Mouse (Mus musculus) stomach, postnatal 0 days (tissue): ENCODE results near the gene Tnfaip8l2. TPM values are rescaled to one million over a fixed set of nuclear protein-coding genes. Genes with fewer than 3 reads are reported as not detected.
"Not testable (repeated sequence)": the region's sequence is repeated elsewhere in the genome, so short reads cannot be mapped to it uniquely, and the experiment has no call there.

ENCODE experiments used
- ATAC-seq: fragments of 200-750 bp; cut with Nextera tagmentation; 2 replicates; pipeline ENCODE4 v1.8.0; 2017; ENCODE audit not compliant: low FRiP score, low TSS enrichment
- DNase-seq: peaks from one replicate; pipeline ENCODE4 v3.0.0-alpha.2; 2016; ENCODE audit warnings: low spot score
- H3K27ac ChIP-seq: fragments of 300-500 bp; sonication (generic); replicated peaks from 2 replicates; pipeline ENCODE4 v1.5.1; 2014; ENCODE audit warnings: mild to moderate bottlenecking, control low read depth
- H3K27me3 ChIP-seq: fragments of 300-500 bp; sonication (generic); 2 replicates; pipeline ENCODE4 v1.6.1; 2014; ENCODE audit warnings: low read length; ENCODE audit not compliant: control insufficient read depth, insufficient read depth
- H3K36me3 ChIP-seq: fragments of 300-500 bp; sonication (generic); 2 replicates; pipeline ENCODE4 v1.6.1; 2014; ENCODE audit warnings: low read length, mixed read lengths; ENCODE audit not compliant: control insufficient read depth, insufficient read depth
- H3K4me1 ChIP-seq: fragments of 300-500 bp; sonication (generic); replicated peaks from 2 replicates; pipeline ENCODE4 v1.6.1; 2014; ENCODE audit warnings: antibody characterized with exemption; ENCODE audit not compliant: control insufficient read depth, insufficient read depth
- H3K4me2 ChIP-seq: fragments of 300-500 bp; sonication (generic); replicated peaks from 2 replicates; pipeline ENCODE4 v1.6.1; 2014; ENCODE audit warnings: low read depth, mild to moderate bottlenecking, control low read depth, moderate library complexity
- H3K4me3 ChIP-seq: fragments of 300-500 bp; sonication (generic); 2 replicates; pipeline ENCODE4 v1.5.1; 2014; ENCODE audit warnings: low read depth, low read length, control low read depth
- H3K9ac ChIP-seq: fragments of 300-500 bp; sonication (generic); 2 replicates; pipeline ENCODE4 v1.6.1; 2014; ENCODE audit warnings: mild to moderate bottlenecking, low read length, control low read depth, mixed read lengths
- H3K9me3 ChIP-seq: fragments of 300-500 bp; sonication (generic); 2 replicates; pipeline ENCODE4 v1.6.1; 2016; ENCODE audit warnings: low read length; ENCODE audit not compliant: control insufficient read depth
- CTCF ChIP-seq: IDR thresholded peaks from 2 replicates; pipeline ENCODE4 v1.5.1; 2016; ENCODE audit warnings: antibody characterized with exemption, low read depth, mild to moderate bottlenecking, moderate library complexity
- EP300 ChIP-seq: optimal IDR thresholded peaks from 2 replicates; pipeline ENCODE3; 2016; ENCODE audit warnings: antibody characterized with exemption
- WGBS: fragments of 180-500 bp; shearing (Covaris S2); extraction: QIAGEN DNeasy Blood & Tissue Kit; methylation state at CpG from one replicate; pipeline ENCODE4 v1.1.7; 2014; 5-methylcytosine and 5-hydroxymethylcytosine counted together
- polyA plus RNA-seq: library from polyadenylated mRNA; unstranded; fragments of >200 nt; fragmentation: Nextera tagmentation; extraction: Ambion mirVana; gene quantifications from 2 replicates; pipeline ENCODE4 v1.2.1, GENCODE M21; 2015

Gene Tnfaip8l2
- polyA plus RNA-seq, 1 experiment from 2014 or later, result 5.3 TPM

DNA sequence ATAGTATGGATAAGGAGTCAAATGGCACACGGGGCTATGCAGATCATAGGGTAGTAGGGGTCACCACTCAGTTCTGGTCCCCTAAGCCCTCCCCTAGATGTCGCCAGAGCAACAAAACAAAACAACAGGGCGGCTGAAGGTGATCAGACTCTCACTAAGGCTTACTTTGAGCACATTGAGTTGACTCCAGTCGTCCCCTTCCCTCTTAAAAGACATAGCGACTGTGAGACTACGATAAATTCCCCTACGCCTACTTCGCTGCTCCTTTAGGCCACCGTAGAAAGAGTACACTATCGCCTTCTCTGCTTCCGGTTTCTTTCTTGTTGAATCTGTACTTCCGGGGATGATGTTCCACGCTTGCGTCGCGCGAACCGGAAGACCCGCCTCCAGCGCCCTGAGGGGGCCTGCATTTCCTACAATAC, 8.5 kb downstream of the Tnfaip8l2 start, which contains the start of the genes Scnm1 and Lysmd1:
TSS of gene Scnm1 (minus strand) at position 332 of the 422 bp plus-strand sequence.
TSS of gene Lysmd1 (plus strand) at position 409 of the 422 bp plus-strand sequence.
- ATAC-seq, result peak; percentile 95
- DNase-seq, result peak; percentile 93
- H3K4me3 ChIP-seq, result peak within 1 kb of the TSS; percentile 64
- peaks cover 4% of the 10 kb centered on the region for H3K4me1 ChIP-seq
- H3K36me3 ChIP-seq, result peaks cover 2% of the 10 kb centered on the region; the same call in 1 of the 2 replicates
- H3K9ac ChIP-seq, result peak within 1 kb of the TSS; percentile 76
- H3K4me2 ChIP-seq, result peak within 1 kb of the TSS; percentile 81
- H3K27me3 ChIP-seq, result no peaks in the 10 kb centered on the region
- no peaks in the 10 kb centered on the region for H3K9me3 ChIP-seq
- TF ChIP-seq EP300 (no peak), CTCF (peak; percentile 39; the same call in 1 of the 2 replicates)
- H3K27ac ChIP-seq, result peak within 1 kb of the TSS; percentile 74
- WGBS, result under 1% methylated on average over 20 of the region's 20 CpGs

- no peaks in the 10 kb centered on the region for H3K27me3 ChIP-seq
- ATAC-seq, result no peak; the same call in none of the 2 replicates
- H3K4me2 ChIP-seq, result peak overlapping the region; percentile 81
- 52% methylated on average over 11 of the region's 11 CpGs for WGBS
- DNase-seq, result no peak
- H3K4me1 ChIP-seq, result peaks cover 4% of the 10 kb centered on the region
- H3K36me3 ChIP-seq, result peaks cover 2% of the 10 kb centered on the region; the same call in 1 of the 2 replicates
- peak overlapping the region; percentile 74 for H3K27ac ChIP-seq
- peak overlapping the region; percentile 76 for H3K9ac ChIP-seq
- H3K4me3 ChIP-seq, result peak overlapping the region; percentile 64
- H3K9me3 ChIP-seq, result no peaks in the 10 kb centered on the region
- TF ChIP-seq EP300 (no peak), CTCF (no peak)
Observed at GRCm38 (mm10) chr3:95133176-95133575, 9.0 kb downstream of the Tnfaip8l2 start.

- DNase-seq, H3K36me3 ChIP-seq, H3K4me3 ChIP-seq, H3K27ac ChIP-seq, ATAC-seq, H3K27me3 ChIP-seq, H3K9ac ChIP-seq, H3K4me2 ChIP-seq, H3K4me1 ChIP-seq, H3K9me3 ChIP-seq: not testable (repeated sequence)
- 88% methylated on average over 2 of the region's 2 CpGs for WGBS
- TF ChIP-seq CTCF, result peak; percentile 50
Observed at GRCm38 (mm10) chr3:95132389-95132788, 9.8 kb downstream of the Tnfaip8l2 start.

- H3K9ac ChIP-seq, result no peak overlapping the region
- no peak overlapping the region for H3K4me2 ChIP-seq
- WGBS, result 66% methylated on average over 5 of the region's 5 CpGs
- no peak overlapping the region for H3K4me3 ChIP-seq
- no peak for ATAC-seq
- no peaks in the 10 kb centered on the region for H3K9me3 ChIP-seq
- H3K27me3 ChIP-seq, result no peaks in the 10 kb centered on the region
- H3K27ac ChIP-seq, result 0 out of 2 replicates have a peak overlapping the region, but pooled peaks have one; percentile 8
- DNase-seq, result no peak
- peaks cover 2% of the 10 kb centered on the region; the same call in 1 of the 2 replicates for H3K36me3 ChIP-seq
- H3K4me1 ChIP-seq, result peaks cover 4% of the 10 kb centered on the region
- TF ChIP-seq EP300 (no peak), CTCF (no peak)
Observed at GRCm38 (mm10) chr3:95130081-95130480, 12.1 kb downstream of the Tnfaip8l2 start.

DNA sequence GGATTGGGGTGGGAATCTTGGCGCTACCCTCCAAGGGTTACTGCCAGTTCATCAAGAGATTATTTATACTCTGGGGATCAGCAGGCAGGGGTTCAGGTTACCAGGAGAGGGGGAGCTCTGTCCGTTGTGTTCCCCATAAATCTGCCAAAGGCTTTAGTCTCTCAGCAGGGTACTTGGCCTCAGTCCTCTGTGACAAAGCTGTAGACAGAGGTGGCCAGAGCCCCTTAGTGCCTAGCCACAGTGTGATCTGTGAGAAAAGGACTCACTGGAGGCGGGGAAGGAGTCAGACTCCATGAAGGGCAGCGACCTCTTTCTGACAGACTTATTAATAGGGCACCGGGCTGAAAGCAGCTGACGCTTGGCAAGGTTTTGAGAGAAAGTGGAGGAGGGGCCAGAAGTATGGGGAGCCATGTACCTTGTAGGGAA, 12.9 kb downstream of the Tnfaip8l2 start:
- peaks cover 6% of the 10 kb centered on the region; the same call in 1 of the 2 replicates for H3K4me1 ChIP-seq
- 30% methylated on average over 6 of the region's 6 CpGs for WGBS
- H3K9ac ChIP-seq, result no peak overlapping the region
- H3K36me3 ChIP-seq, result peaks cover 2% of the 10 kb centered on the region; the same call in 1 of the 2 replicates
- no peak for TF ChIP-seq EP300
- no peak for TF ChIP-seq CTCF
- no peaks in the 10 kb centered on the region for H3K27me3 ChIP-seq
- no peaks in the 10 kb centered on the region for H3K9me3 ChIP-seq
- ATAC-seq (no peak), DNase-seq (no peak)
- no peak overlapping the region for H3K27ac ChIP-seq
- H3K4me3 ChIP-seq, result no peak overlapping the region
- H3K4me2 ChIP-seq, result no peak overlapping the region

GRCm38 (mm10) chr3:95124972-95125371, 17.2 kb downstream of the Tnfaip8l2 start:
- WGBS, result 5% methylated on average over 5 of the region's 5 CpGs
- Histone ChIP-seq H3K4me2 (no peak overlapping the region), H3K9me3 (no peaks in the 10 kb centered on the region), H3K27me3 (no peaks in the 10 kb centered on the region), H3K27ac (peak overlapping the region; percentile 9; the same call in 1 of the 2 replicates), H3K4me3 (no peak overlapping the region), H3K4me1 (0 out of 2 replicates have a peak, but pooled peaks cover 3% of the 10 kb centered on the region), H3K36me3 (peaks cover 18% of the 10 kb centered on the region), H3K9ac (peak overlapping the region; percentile 23; the same call in 1 of the 2 replicates)
- DNase-seq (peak; percentile 66), ATAC-seq (no peak)
- TF ChIP-seq EP300 (no peak), CTCF (no peak)
